Mouse (Mus musculus) heart, adult 2 months (tissue): ENCODE results near the gene Gm21970.

Experiments used
- EP300 ChIP-seq: fragments of 200-500 bp; IDR thresholded peaks from 2 replicates; pipeline ENCODE4 v1.6.1; 2011; ENCODE audit warnings: low read depth, low read length, control low read depth; ENCODE audit not compliant: insufficient read depth
- POLR2A ChIP-seq: fragments of 200-500 bp; IDR thresholded peaks from 2 replicates; pipeline ENCODE4 v1.6.1; 2011; ENCODE audit warnings: mild to moderate bottlenecking, low read depth, low read length, control low read depth; ENCODE audit not compliant: insufficient read depth

- no peak; the same call in 1 of the 2 replicates for TF ChIP-seq POLR2A
- peak; percentile 33; the same call in 1 of the 2 replicates for TF ChIP-seq EP300
Measured at GRCm38 (mm10) chr16:91461066-91461638, 69.6 kb downstream of the Gm21970 start.
